Mouse (Mus musculus) ovary, postnatal 36 days (tissue): ENCODE results near the gene Tkt.
"Not testable (repeated sequence)": the region's sequence is repeated elsewhere in the genome, so short reads cannot be mapped to it uniquely, and the experiment has no call there.

Source experiments
- DNase-seq: peaks from one replicate; pipeline ENCODE4 v3.0.0; 2022; ENCODE audit warnings: low spot score, mixed read lengths

The Tkt gene

GRCm38 (mm10) chr14:30548131-30548720, at the start of gene Tkt:
Gene Tkt (plus strand): TSS chr14:30548359.
- peak; percentile 74 for DNase-seq

- no peak for DNase-seq
These were observed 43.2 kb upstream of the Tkt start for GRCm38 (mm10) chr14:30504990-30505389.

GRCm38 (mm10) chr14:30510214-30510763, 37.9 kb upstream of the Tkt start:
- DNase-seq: no peak

- no peak for DNase-seq
These were observed 35.3 kb upstream of the Tkt start for GRCm38 (mm10) chr14:30512896-30513295.

- DNase-seq: no peak
These were observed 32.0 kb upstream of the Tkt start for GRCm38 (mm10) chr14:30515931-30516723.

GRCm38 (mm10) chr14:30519323-30519722, 28.8 kb upstream of the Tkt start:
- no peak for DNase-seq

- no peak for DNase-seq
These were observed 24.8 kb upstream of the Tkt start for GRCm38 (mm10) chr14:30523356-30523755.

- DNase-seq: no peak
These were observed 19.8 kb upstream of the Tkt start for GRCm38 (mm10) chr14:30528392-30528791.

GRCm38 (mm10) chr14:30528961-30529360, 19.2 kb upstream of the Tkt start:
- no peak for DNase-seq

- no peak for DNase-seq
These were observed 18.7 kb upstream of the Tkt start for GRCm38 (mm10) chr14:30529454-30529853.

GRCm38 (mm10) chr14:30530726-30531269, 17.4 kb upstream of the Tkt start:
- DNase-seq: peak; percentile 25

- no peak for DNase-seq
These were observed 16.7 kb upstream of the Tkt start for GRCm38 (mm10) chr14:30531431-30531830.

- no peak for DNase-seq
These were observed 16.3 kb upstream of the Tkt start for GRCm38 (mm10) chr14:30531896-30532295.

- no peak for DNase-seq
These were observed 14.2 kb upstream of the Tkt start for GRCm38 (mm10) chr14:30533780-30534450.

- peak; percentile 82 for DNase-seq
These were observed 6.6 kb upstream of the Tkt start for GRCm38 (mm10) chr14:30541541-30541940.

- DNase-seq: not testable (repeated sequence)
These were observed 4.8 kb upstream of the Tkt start for GRCm38 (mm10) chr14:30543331-30543730.

- peak; percentile 97 for DNase-seq
These were observed 1.0 kb downstream of the Tkt start for GRCm38 (mm10) chr14:30548965-30549776.

GRCm38 (mm10) chr14:30549777-30550149, 1.6 kb downstream of the Tkt start:
- DNase-seq: no peak

GRCm38 (mm10) chr14:30550232-30551070, 2.3 kb downstream of the Tkt start:
- DNase-seq: no peak

GRCm38 (mm10) chr14:30551509-30551908, 3.4 kb downstream of the Tkt start:
- DNase-seq: no peak

- no peak for DNase-seq
These were observed 3.8 kb downstream of the Tkt start for GRCm38 (mm10) chr14:30551981-30552380.
